Mouse (Mus musculus) cerebellum, adult 11-12 months (tissue): ENCODE results near the gene Lrrk1.

Source experiments
- DNase-seq: peaks from one replicate; pipeline ENCODE4 v3.0.0; 2022

Lrrk1 gene

GRCm38 (mm10) chr7:66182075-66182715 lies 206.0 kb downstream of the Lrrk1 start:
- DNase-seq = no peak

- no peak for DNase-seq
Observed at GRCm38 (mm10) chr7:66180711-66181365, 207.3 kb downstream of the Lrrk1 start.

GRCm38 (mm10) chr7:66180260-66180659 lies 207.9 kb downstream of the Lrrk1 start:
- no peak for DNase-seq

- no peak for DNase-seq
Observed at GRCm38 (mm10) chr7:66179711-66180110, 208.4 kb downstream of the Lrrk1 start.

- DNase-seq = no peak
Observed at GRCm38 (mm10) chr7:66179120-66179581, 209.0 kb downstream of the Lrrk1 start.

- no peak for DNase-seq
Observed at GRCm38 (mm10) chr7:66178101-66178500, 210.0 kb downstream of the Lrrk1 start.

GRCm38 (mm10) chr7:66176929-66177328 lies 211.2 kb downstream of the Lrrk1 start:
- DNase-seq = no peak
